8 mouse cellular contexts compared by ENCODE assay signal in the genomic region with DNA sequence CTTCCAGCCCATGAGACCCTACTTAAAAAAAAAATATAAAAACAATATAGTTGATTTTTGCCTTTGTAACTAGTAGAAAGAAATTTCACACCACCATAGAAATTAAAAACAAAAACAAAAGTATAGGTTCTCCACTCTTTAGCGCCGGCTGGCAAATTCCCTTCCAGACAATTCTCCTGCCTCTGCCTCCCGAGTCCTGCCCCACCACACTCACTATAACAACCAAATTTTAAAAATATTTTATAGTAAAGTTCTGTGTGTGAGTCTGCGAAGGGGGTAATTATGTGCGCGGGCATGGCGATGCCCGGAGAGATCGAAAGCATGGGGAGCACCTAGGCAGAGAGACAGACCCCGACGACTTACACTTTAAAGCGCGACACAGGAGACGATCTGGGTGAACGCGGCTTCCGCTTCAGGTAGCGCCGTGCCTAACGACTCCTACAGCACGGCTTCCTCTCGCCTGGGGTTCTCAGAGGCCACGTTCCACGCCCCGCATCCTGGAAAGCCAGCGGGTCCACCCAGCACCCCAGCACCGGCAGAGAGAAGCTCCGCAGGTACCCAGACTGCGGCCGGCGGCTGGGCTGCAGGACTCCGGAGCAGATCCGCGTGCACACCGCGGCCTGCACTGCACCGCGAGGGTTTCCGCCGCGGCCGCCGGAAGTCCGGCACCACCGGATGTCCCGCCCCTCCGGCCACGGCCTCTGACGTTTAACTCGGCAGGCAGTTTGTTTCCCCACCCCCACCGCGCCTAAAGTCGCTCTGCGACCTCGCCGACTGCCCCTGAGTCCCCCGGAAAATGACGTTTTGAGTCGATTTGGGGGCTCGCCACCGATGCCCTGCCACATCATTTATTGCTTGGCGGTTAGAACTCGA. TPM values are rescaled to one million over a fixed set of nuclear protein-coding genes. Genes with fewer than 3 reads are reported as not detected.
DNase-seq lines count a peak whose midpoint lies in the region; ATAC-seq and TF ChIP-seq lines count a peak whose summit lies in the region.

A gene (minus strand): TSS at position 682 of the 873 bp plus-strand sequence.

- ATAC-seq in activated CD4-positive, CD25-positive, alpha-beta regulatory T cell, adult 4 months, result peak; percentile 86
- ATAC-seq in common myeloid progenitor, adult 5-6 weeks (replicated peaks; ENCODE audit: low read depth, poor library complexity, severe bottlenecking), result peak; percentile 98
- peak; percentile 100 for ATAC-seq in hindbrain, postnatal 0 days

- WGBS in hindbrain, postnatal 0 days, result under 1% methylated on average over 63 of the region's 63 CpGs
- WGBS in macrophage (ENCODE audit: missing documents), result under 1% methylated on average over 59 of the region's 63 CpGs

- peak; percentile 97 for DNase-seq in gastrocnemius, adult 2 months
- DNase-seq in hindbrain, postnatal 0 days (ENCODE audit: low spot score), result peak; percentile 96
- DNase-seq in left cerebral cortex, adult 2 months (ENCODE audit: extremely low spot score in 1 of 2, low spot score in 2 of 2), result peak; percentile 92 to 96
- peak; percentile 87 for DNase-seq in retina, postnatal 7 days (ENCODE audit: low read depth, low spot score)
- peak; percentile 84 to 88 for DNase-seq in urinary bladder, adult 18-20 months (ENCODE audit: low spot score in 2 of 2)

- H3K4me1 ChIP-seq in hindbrain, postnatal 0 days (ENCODE audit: insufficient read depth, low read length), result peaks cover 6% of the 10 kb centered on the region

- H3K27ac ChIP-seq in gastrocnemius, adult 2 months, result peak within 1 kb of the TSS; percentile 95
- H3K27ac ChIP-seq in hindbrain, postnatal 0 days, result peak within 1 kb of the TSS; percentile 95
- peak within 1 kb of the TSS; percentile 87 for H3K27ac ChIP-seq in left cerebral cortex, adult 2 months
- H3K27ac ChIP-seq in macrophage, result peak within 1 kb of the TSS; percentile 74

- TF ChIP-seq CTCF in gastrocnemius, adult 2 months (IDR thresholded peaks at IDR 0.05), result no peak
- no peak for TF ChIP-seq CTCF in hindbrain, postnatal 0 days (IDR thresholded peaks at IDR 0.05; ENCODE audit: low read depth)
- no peak for TF ChIP-seq CTCF in left cerebral cortex, adult 2 months (IDR thresholded peaks at IDR 0.05)

- peak within 1 kb of the TSS; percentile 79 for H3K4me2 ChIP-seq in hindbrain, postnatal 0 days (ENCODE audit: low read depth, low read length)

- H3K36me3 ChIP-seq in hindbrain, postnatal 0 days (ENCODE audit: insufficient read depth, low read length), result peaks cover 17% of the 10 kb centered on the region; the same call in 1 of the 2 replicates
- H3K36me3 ChIP-seq in macrophage (ENCODE audit: inconsistent target), result peaks cover 14% of the 10 kb centered on the region; the same call in 1 of the 2 replicates

- H3K9me3 ChIP-seq in hindbrain, postnatal 0 days (ENCODE audit: low read length), result no peaks in the 10 kb centered on the region

- H3K27me3 ChIP-seq in hindbrain, postnatal 0 days (ENCODE audit: insufficient read depth, low read length), result no peaks in the 10 kb centered on the region

- H3K79me2 ChIP-seq in macrophage (ENCODE audit: inconsistent target), result peaks cover 51% of the 10 kb centered on the region

- peak within 1 kb of the TSS; percentile 69 for H3K9ac ChIP-seq in hindbrain, postnatal 0 days (replicated peaks; ENCODE audit: low read length)

- intact Hi-C loops in gastrocnemius, adult 2 months (cut with DNase I), result no loop called here
- intact Hi-C loops in left cerebral cortex, adult 2 months (cut with DNase I), result loop anchor here (1.0 kb wide), 1 partner anchor 8 kb away; a partner anchor contains a TSS

- H3K4me3 ChIP-seq in gastrocnemius, adult 2 months, result peak within 1 kb of the TSS; percentile 89
- peak within 1 kb of the TSS; percentile 66 for H3K4me3 ChIP-seq in hindbrain, postnatal 0 days (ENCODE audit: low read length)
- H3K4me3 ChIP-seq in left cerebral cortex, adult 2 months, result peak within 1 kb of the TSS; percentile 91
- H3K4me3 ChIP-seq in macrophage (ENCODE audit: inconsistent target), result peak within 1 kb of the TSS; percentile 93

RNA-seq across cellular contexts. Expression of the gene that starts here (rescaled TPM):
- polyA plus RNA-seq in activated CD4-positive, CD25-positive, alpha-beta regulatory T cell, adult 4 months (2017; shearing (Covaris generic)), result 10 to 100 TPM; 25.4 to 29.0 TPM
- 50.0 and 58.0 TPM in 2 replicates for total RNA-seq in common myeloid progenitor, adult 5-6 weeks (2017)
- total RNA-seq in gastrocnemius, adult 2 months (2021), result 10 to 100 TPM in 1 of 2 experiments, 1 to 10 TPM in 1; 8.4 to 10.2 TPM
- total RNA-seq in hindbrain, postnatal 0 days (2014; rRNA removed), result 7.8 and 10.3 TPM in 2 replicates
- polyA plus RNA-seq in hindbrain, postnatal 0 days (2015; fragmentation: Nextera tagmentation; extraction: Ambion mirVana), result 15.0 and 15.9 TPM in 2 replicates
- 10 to 100 TPM in 1 of 2 experiments, 1 to 10 TPM in 1; 9.6 to 10.2 TPM for total RNA-seq in left cerebral cortex, adult 2 months (2021)
- total RNA-seq in macrophage (2018; cell fraction: chromatin; rRNA removed), result 10 to 100 TPM in 7 of 26 experiments, 1 to 10 TPM in 19; 1.2 to 17.7 (median 5.6) TPM
- total RNA-seq in macrophage (2018; cell fraction: cytosol; rRNA removed), result 10 to 100 TPM in 14 of 26 experiments, 1 to 10 TPM in 12; 4.6 to 15.8 (median 11.6) TPM
- total RNA-seq in macrophage (2018; cell fraction: nucleus; rRNA removed), result 10 to 100 TPM in 8 of 26 experiments, 1 to 10 TPM in 18; 2.3 to 24.0 (median 6.9) TPM
- polyA plus RNA-seq in macrophage (2018), result 10.5 to 28.3 TPM (median 22.9 TPM) in 3 replicates

Comparison
In these comparisons a context has a peak if more than half of its experiments do, and no peak if none do; other contexts are left out.
1. Peak in every context shown above with its lines: DNase-seq, ATAC-seq, H3K4me3 ChIP-seq and H3K27ac ChIP-seq.